Mouse (Mus musculus): Measurements from ENCODE around the gene Fam118a. TPM values are rescaled to one million over a fixed set of nuclear protein-coding genes. Genes with fewer than 3 reads are reported as not detected.

The Fam118a gene
- polyA plus RNA-seq, 1 experiment from 2014 or later = 5.4 TPM

DNA sequence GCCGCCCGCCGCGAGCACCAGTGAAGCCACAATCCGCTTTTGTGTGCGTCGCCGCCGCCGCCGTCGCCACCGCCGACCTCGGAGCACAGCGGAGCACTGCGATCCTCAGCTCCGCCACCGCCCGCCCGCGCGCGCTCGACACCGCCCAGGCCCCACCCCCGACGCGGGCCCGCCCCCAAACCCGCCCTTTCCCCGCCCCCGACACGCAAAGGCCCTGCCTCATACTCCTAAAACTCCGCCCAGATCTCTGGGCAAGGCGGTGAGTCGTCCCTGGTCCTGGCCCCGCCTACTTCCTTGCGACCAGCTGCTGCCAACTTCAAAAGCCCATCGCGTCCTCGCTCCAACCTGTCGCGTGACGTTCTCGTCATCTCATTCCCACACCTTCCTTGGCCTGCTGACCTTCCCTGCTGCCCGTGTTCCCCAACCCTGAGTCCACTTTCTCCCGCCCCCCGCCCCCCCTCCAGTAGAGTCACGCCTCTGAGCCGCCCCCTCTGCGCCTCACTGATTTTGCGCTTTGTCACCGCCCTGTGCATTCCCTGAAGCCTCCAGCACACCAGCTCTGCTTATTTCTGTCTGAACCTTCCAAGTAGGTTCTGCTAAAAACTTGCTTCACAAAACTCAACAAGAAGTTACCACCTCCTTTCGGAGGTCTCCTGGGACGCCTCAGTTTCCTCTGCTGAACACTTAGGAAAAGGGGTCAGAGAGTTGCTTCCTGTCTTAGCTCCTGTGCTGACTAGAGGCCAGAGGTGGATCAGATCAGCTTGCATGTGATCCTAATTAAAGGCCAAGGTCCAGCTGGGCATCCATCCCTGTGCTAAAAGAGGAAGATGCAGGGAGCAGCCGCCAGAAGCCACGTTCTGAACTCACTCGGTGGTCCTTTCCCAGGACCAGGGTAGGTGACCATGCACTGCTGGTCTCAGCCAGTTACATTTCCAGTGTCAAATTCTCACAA lies 40.6 kb upstream of the Fam118a start, which contains the start of gene 5031439G07Rik:
Gene 5031439G07Rik (minus strand): TSS at position 678 of the 952 bp plus-strand sequence.
- WGBS (ENCODE audit: insufficient replicate concordance) = 2% methylated on average over 46 of the region's 59 CpGs
- H3K36me3 ChIP-seq (ENCODE audit: control insufficient read depth, insufficient read depth) = no peaks in the 10 kb centered on the region
- H3K4me3 ChIP-seq (ENCODE audit: low read depth, low read length) = peak within 1 kb of the TSS; percentile 68
- peak; percentile 92 for ATAC-seq (ENCODE audit: low read depth)
- peak within 1 kb of the TSS; percentile 67 for H3K9ac ChIP-seq (ENCODE audit: low read depth, low read length)
- no peak within 1 kb of the TSS for H3K27ac ChIP-seq (ENCODE audit: low read length)
- peaks cover 11% of the 10 kb centered on the region for H3K4me1 ChIP-seq (ENCODE audit: control insufficient read depth, low read depth, low read length)
- no peaks in the 10 kb centered on the region for H3K9me3 ChIP-seq (replicated peaks; ENCODE audit: control insufficient read depth, low read length)
- peak within 1 kb of the TSS; percentile 76 for H3K4me2 ChIP-seq (ENCODE audit: low read depth, low read length)
- H3K27me3 ChIP-seq (ENCODE audit: control insufficient read depth, insufficient read depth, low read depth, low read length) = peaks cover 18% of the 10 kb centered on the region

DNA sequence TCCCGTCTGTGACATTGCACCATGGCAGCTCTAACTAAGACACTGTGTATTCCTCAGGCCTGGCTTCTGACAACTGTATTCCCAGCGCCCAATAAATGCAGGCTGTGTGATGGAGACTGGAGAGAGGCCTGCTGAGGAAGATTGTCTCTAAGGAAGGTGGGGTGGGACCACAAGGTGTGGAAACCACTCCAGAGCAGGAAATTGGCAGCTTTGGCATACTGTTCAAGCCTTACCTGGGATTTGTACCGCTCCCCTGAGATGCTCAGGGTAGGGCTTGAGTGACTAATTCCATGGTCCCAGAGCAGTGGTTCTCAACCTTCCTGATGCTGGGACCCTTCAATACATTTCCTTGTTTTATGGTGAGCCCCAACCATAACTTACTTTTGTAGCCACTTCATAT lies 39.6 kb upstream of the Fam118a start:
- Histone ChIP-seq H3K27ac (ENCODE audit: low read length) (no peak overlapping the region), H3K27me3 (ENCODE audit: control insufficient read depth, insufficient read depth, low read depth, low read length) (peaks cover 18% of the 10 kb centered on the region), H3K4me1 (ENCODE audit: control insufficient read depth, low read depth, low read length) (peaks cover 11% of the 10 kb centered on the region), H3K4me3 (ENCODE audit: low read depth, low read length) (no peak overlapping the region), H3K4me2 (ENCODE audit: low read depth, low read length) (no peak overlapping the region), H3K9me3 (replicated peaks; ENCODE audit: control insufficient read depth, low read length) (no peaks in the 10 kb centered on the region), H3K36me3 (ENCODE audit: control insufficient read depth, insufficient read depth) (no peaks in the 10 kb centered on the region), H3K9ac (ENCODE audit: low read depth, low read length) (no peak overlapping the region)
- no peak for ATAC-seq (ENCODE audit: low read depth)
- 54% methylated on average over 3 of the region's 3 CpGs for WGBS (ENCODE audit: insufficient replicate concordance)

DNA sequence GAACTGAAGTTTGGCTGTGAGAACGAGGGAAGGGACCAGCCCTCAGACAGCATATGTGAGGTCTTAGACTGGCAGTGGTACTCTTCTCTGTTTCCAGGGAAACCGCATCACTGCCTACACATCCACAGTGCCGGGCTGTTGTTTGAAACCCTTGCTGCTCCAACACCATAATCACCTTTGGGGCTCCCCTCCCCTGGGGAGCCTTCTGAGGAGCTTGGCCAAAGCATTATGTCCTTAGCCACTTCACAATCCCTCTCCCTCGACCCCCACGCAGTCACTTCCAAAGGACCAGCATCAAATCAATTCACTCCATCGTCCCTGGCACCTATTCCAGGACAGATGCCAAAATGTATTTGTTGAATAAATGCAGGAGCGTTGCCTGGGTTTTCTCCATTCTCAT lies 39.0 kb upstream of the Fam118a start:
- Histone ChIP-seq H3K4me3 (ENCODE audit: low read depth, low read length) (no peak overlapping the region), H3K36me3 (ENCODE audit: control insufficient read depth, insufficient read depth) (no peaks in the 10 kb centered on the region), H3K27ac (ENCODE audit: low read length) (no peak overlapping the region), H3K9ac (ENCODE audit: low read depth, low read length) (no peak overlapping the region), H3K27me3 (ENCODE audit: control insufficient read depth, insufficient read depth, low read depth, low read length) (peaks cover 18% of the 10 kb centered on the region), H3K4me2 (ENCODE audit: low read depth, low read length) (no peak overlapping the region), H3K4me1 (ENCODE audit: control insufficient read depth, low read depth, low read length) (peaks cover 11% of the 10 kb centered on the region), H3K9me3 (replicated peaks; ENCODE audit: control insufficient read depth, low read length) (no peaks in the 10 kb centered on the region)
- WGBS (ENCODE audit: insufficient replicate concordance) = 55% methylated on average over 7 of the region's 7 CpGs
- no peak for ATAC-seq (ENCODE audit: low read depth)

DNA sequence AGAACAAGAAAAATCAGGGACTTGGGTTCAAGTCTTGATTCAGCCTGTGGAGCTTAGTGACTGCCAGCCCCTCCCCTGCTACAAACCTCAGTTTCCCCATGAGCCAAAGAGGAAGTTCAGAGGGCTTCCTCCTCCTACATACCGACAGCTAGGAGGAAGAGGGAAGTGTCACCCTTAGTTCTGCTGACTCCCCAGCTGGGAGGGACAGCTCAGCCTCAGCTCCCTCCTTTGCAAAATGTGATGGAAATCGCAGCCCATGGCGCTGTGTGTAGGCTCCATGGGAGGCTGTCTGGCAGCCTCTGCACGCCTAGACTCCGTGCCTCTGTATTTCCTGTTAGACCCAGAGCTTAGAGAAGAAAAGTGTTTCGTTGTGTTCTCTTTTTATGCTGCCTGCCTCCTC lies 34.2 kb upstream of the Fam118a start:
- Histone ChIP-seq H3K4me3 (ENCODE audit: low read depth, low read length) (no peak overlapping the region), H3K36me3 (ENCODE audit: control insufficient read depth, insufficient read depth) (no peaks in the 10 kb centered on the region), H3K4me2 (ENCODE audit: low read depth, low read length) (peak overlapping the region; percentile 28; the same call in 1 of the 2 replicates), H3K27ac (ENCODE audit: low read length) (no peak overlapping the region), H3K27me3 (ENCODE audit: control insufficient read depth, insufficient read depth, low read depth, low read length) (no peaks in the 10 kb centered on the region), H3K4me1 (ENCODE audit: control insufficient read depth, low read depth, low read length) (no peaks in the 10 kb centered on the region), H3K9ac (ENCODE audit: low read depth, low read length) (no peak overlapping the region), H3K9me3 (replicated peaks; ENCODE audit: control insufficient read depth, low read length) (no peaks in the 10 kb centered on the region)
- no peak for ATAC-seq (ENCODE audit: low read depth)
- 5% methylated on average over 6 of the region's 6 CpGs for WGBS (ENCODE audit: insufficient replicate concordance)

DNA sequence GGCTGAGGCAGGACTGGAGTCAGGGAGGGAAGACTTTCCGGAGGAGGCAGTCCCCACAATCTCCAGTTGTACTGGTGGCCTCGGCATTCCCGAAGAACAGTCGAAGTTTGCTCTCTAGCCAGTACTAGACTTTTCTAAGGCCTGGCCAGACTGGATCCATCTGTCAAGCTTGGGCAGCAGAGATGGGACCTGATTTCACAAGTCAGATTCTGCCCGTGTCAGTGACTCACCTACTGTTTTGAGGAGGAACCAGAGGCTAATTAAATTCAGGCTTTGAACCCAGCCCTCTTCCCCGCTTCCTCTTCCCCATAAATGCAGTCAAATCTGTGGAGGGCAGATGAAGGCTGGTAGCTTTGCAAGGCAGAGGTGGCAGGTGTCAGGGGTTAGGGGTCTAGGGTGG lies 33.7 kb upstream of the Fam118a start:
- Histone ChIP-seq H3K4me2 (ENCODE audit: low read depth, low read length) (peak overlapping the region; percentile 28; the same call in 1 of the 2 replicates), H3K4me1 (ENCODE audit: control insufficient read depth, low read depth, low read length) (no peaks in the 10 kb centered on the region), H3K4me3 (ENCODE audit: low read depth, low read length) (no peak overlapping the region), H3K27me3 (ENCODE audit: control insufficient read depth, insufficient read depth, low read depth, low read length) (no peaks in the 10 kb centered on the region), H3K27ac (ENCODE audit: low read length) (no peak overlapping the region), H3K9me3 (replicated peaks; ENCODE audit: control insufficient read depth, low read length) (no peaks in the 10 kb centered on the region), H3K9ac (ENCODE audit: low read depth, low read length) (no peak overlapping the region), H3K36me3 (ENCODE audit: control insufficient read depth, insufficient read depth) (no peaks in the 10 kb centered on the region)
- 27% methylated on average over 6 of the region's 6 CpGs for WGBS (ENCODE audit: insufficient replicate concordance)
- no peak for ATAC-seq (ENCODE audit: low read depth)

DNA sequence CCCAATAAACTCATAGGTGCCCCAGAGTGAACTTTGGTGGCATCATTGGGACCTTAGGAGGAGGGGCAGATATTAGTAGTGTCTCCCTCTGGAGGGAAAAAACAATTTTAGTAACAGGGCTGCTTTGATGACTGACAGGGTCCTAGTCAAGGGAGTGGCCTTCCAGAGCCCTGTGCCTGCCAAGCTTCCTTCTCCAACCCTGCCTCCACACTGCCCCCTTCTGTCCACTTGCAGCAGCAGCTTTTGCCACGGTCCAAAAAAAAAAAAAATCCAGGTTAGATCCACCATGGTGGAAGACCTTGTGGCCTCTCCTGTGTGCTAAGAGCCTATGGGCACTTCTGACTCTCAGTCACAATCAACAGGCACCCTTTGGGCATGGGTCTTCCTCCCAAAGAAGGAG lies 32.8 kb upstream of the Fam118a start:
- Histone ChIP-seq H3K36me3 (ENCODE audit: control insufficient read depth, insufficient read depth) (no peaks in the 10 kb centered on the region), H3K4me1 (ENCODE audit: control insufficient read depth, low read depth, low read length) (no peaks in the 10 kb centered on the region), H3K9ac (ENCODE audit: low read depth, low read length) (no peak overlapping the region), H3K27ac (ENCODE audit: low read length) (no peak overlapping the region), H3K27me3 (ENCODE audit: control insufficient read depth, insufficient read depth, low read depth, low read length) (peaks cover under 1% of the 10 kb centered on the region; the same call in 1 of the 2 replicates), H3K4me3 (ENCODE audit: low read depth, low read length) (no peak overlapping the region), H3K4me2 (ENCODE audit: low read depth, low read length) (no peak overlapping the region), H3K9me3 (replicated peaks; ENCODE audit: control insufficient read depth, low read length) (no peaks in the 10 kb centered on the region)
- ATAC-seq (ENCODE audit: low read depth) = no peak
- 10% methylated on average over 1 of the region's 1 CpGs for WGBS (ENCODE audit: insufficient replicate concordance)

DNA sequence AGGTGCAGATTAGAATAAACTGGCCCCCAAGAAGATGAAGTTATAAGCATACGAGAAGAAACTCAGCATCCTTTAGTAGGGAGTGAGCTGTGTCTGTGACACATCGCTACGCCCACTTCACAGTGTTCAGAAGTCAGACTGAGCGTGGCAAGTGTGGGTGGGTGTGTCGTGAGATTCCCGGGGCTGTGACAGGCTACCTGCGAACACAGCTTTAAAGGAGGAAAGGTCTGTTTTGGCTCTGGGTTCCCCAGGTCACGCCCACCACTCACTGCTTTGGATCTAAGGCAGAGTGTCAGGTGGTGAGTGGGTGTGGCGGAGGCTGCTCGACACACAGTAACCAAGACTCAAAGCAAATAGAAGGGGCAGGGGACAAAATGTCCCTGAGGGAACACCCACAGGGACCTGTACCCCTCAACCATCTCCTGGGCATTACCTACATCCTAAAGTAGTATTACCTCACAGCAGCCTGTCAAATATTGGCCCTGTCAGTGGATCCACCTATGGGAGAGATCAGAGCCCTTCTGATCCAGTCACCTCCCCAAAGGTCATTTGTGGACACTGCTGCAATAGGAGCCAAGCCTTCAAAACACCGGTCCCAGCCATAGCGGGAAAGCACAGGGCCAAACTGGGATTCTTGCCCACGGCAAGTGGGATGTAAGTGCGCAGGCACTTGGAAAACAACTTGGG lies 30.8 kb upstream of the Fam118a start:
- peak; percentile 23; the same call in 1 of the 2 replicates for ATAC-seq (ENCODE audit: low read depth)
- Histone ChIP-seq H3K27ac (ENCODE audit: low read length) (no peak overlapping the region), H3K36me3 (ENCODE audit: control insufficient read depth, insufficient read depth) (no peaks in the 10 kb centered on the region), H3K9me3 (replicated peaks; ENCODE audit: control insufficient read depth, low read length) (no peaks in the 10 kb centered on the region), H3K4me3 (ENCODE audit: low read depth, low read length) (no peak overlapping the region), H3K4me1 (ENCODE audit: control insufficient read depth, low read depth, low read length) (no peaks in the 10 kb centered on the region), H3K27me3 (ENCODE audit: control insufficient read depth, insufficient read depth, low read depth, low read length) (peaks cover 2% of the 10 kb centered on the region; the same call in 1 of the 2 replicates), H3K9ac (ENCODE audit: low read depth, low read length) (no peak overlapping the region), H3K4me2 (ENCODE audit: low read depth, low read length) (no peak overlapping the region)
- 51% methylated on average over 14 of the region's 14 CpGs for WGBS (ENCODE audit: insufficient replicate concordance)

DNA sequence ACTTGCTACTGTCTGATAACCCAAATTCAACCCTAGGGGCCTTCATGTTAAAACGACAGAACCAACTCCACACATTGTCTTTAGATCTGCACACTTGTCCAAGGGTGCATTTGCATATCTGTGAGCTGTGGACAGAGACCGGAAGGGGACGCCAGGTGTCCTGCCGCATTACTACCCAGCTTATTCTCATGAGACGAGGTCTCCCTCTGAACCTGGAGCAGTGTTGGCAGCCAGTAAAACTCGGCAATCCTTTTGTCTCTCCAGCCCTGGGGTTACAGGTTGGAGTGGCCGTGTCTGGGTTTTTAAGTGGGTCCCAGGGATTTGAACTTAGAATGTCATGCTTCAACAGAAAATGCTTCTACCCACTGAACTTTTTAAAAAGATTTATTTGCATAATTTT lies 28.8 kb upstream of the Fam118a start:
- no peak for ATAC-seq (ENCODE audit: low read depth)
- Histone ChIP-seq H3K9ac (ENCODE audit: low read depth, low read length) (no peak overlapping the region), H3K9me3 (replicated peaks; ENCODE audit: control insufficient read depth, low read length) (no peaks in the 10 kb centered on the region), H3K27ac (ENCODE audit: low read length) (no peak overlapping the region), H3K4me3 (ENCODE audit: low read depth, low read length) (no peak overlapping the region), H3K36me3 (ENCODE audit: control insufficient read depth, insufficient read depth) (no peaks in the 10 kb centered on the region), H3K27me3 (ENCODE audit: control insufficient read depth, insufficient read depth, low read depth, low read length) (peaks cover 2% of the 10 kb centered on the region; the same call in 1 of the 2 replicates), H3K4me2 (ENCODE audit: low read depth, low read length) (no peak overlapping the region), H3K4me1 (ENCODE audit: control insufficient read depth, low read depth, low read length) (no peaks in the 10 kb centered on the region)
- WGBS (ENCODE audit: insufficient replicate concordance) = 50% methylated on average over 7 of the region's 7 CpGs

Measured in liver, embryonic 16.5 days (tissue).